Mouse (Mus musculus): ENCODE measurements around the gene Gm4131.

GRCm38 (mm10) chr14:62541751-62542150 is 25.0 kb downstream of the Gm4131 start:
- TF ChIP-seq POLR2A (IDR thresholded peaks at IDR 0.05; ENCODE audit: control insufficient read depth, extremely low read depth, insufficient read depth, low read length, poor library complexity) (no peak), CTCF (IDR thresholded peaks at IDR 0.05; ENCODE audit: borderline replicate concordance, control insufficient read depth, extremely low read depth, insufficient read depth, low read length, poor library complexity) (no peak)
